Mouse (Mus musculus) heart, postnatal 0 days (tissue): ENCODE measurements around the gene Nfib.

Source experiments
- CTCF ChIP-seq: IDR thresholded peaks from 2 replicates; pipeline ENCODE4 v1.5.1; 2016; ENCODE audit warnings: antibody characterized with exemption, control low read depth, low read depth
- EP300 ChIP-seq: IDR thresholded peaks from 2 replicates; pipeline ENCODE4 v1.6.1; 2016; ENCODE audit warnings: antibody characterized with exemption, low read depth

DNA sequence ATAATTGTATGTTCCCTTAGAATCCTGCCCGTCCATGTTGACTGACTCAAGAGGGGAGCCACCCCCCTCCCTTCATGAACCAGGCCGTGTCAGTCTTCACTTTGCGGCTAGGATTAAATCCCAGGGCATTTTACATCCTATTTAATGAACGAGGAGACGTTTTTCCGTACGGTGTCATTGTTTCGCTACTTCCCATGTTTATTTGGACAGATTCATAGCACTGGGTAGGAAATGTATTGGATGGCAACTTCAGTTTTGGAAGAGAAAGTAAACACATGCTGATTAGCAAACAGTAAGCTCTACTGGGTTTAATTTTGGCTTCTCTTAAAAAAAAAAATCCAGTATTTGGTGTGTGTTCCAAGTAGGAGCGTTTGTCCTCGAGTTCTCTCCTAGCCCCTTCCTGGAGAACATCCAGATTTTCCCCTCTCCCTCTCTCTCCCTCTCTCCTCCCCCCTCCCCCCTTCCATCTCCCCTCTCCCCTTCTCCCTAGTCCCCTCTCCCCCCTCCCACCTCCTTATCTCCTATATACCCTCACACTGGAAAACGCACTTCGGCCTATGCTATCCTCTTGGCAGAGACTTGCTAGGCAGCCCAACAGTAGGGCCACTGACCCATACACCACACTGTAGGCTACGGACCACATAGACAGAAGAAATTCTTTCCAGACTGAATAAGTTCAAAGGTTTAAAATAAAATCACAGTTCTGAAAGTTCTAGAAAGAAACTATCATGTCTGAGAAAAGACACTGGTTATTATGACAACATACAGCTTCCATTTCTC lies 271.4 kb downstream of the Nfib start:
- TF ChIP-seq CTCF (no peak), EP300 (no peak)
